Mouse (Mus musculus) liver, embryonic 14.5 days (tissue): ENCODE data around the gene Tnfsf14. TPM values are rescaled to one million over a fixed set of nuclear protein-coding genes. Genes with fewer than 3 reads are reported as not detected.
A peak's percentile ranks its signal among the peaks of the same experiment; 100 is the strongest.

Experiments
- ATAC-seq: fragments of 200-750 bp; cut with Nextera tagmentation; 2 replicates; pipeline ENCODE4 v1.8.0; 2017; ENCODE audit warnings: moderate number of reproducible peaks, mild to moderate bottlenecking, moderate library complexity; ENCODE audit not compliant: insufficient read depth
- DNase-seq, 3 experiments: peaks; one replicate each; pipeline ENCODE4 v3.0.0-alpha.2; 2012 to 2013; ENCODE audit warnings: low read depth in 3 of 3, low spot score in 3 of 3
- H3K27ac ChIP-seq: fragments of 300-500 bp; sonication (generic); 2 replicates; pipeline ENCODE4 v1.5.1; 2014; ENCODE audit warnings: moderate library complexity, mild to moderate bottlenecking, control low read depth, inconsistent platforms
- H3K27me3 ChIP-seq: fragments of 300-500 bp; sonication (generic); 2 replicates; pipeline ENCODE4 v1.6.1; 2014; ENCODE audit warnings: mild to moderate bottlenecking, low read length, moderate library complexity; ENCODE audit not compliant: control insufficient read depth, insufficient read depth
- H3K36me3 ChIP-seq: fragments of 300-500 bp; sonication (generic); replicated peaks from 2 replicates; pipeline ENCODE4 v1.6.1; 2014; ENCODE audit warnings: low read depth; ENCODE audit not compliant: control insufficient read depth, insufficient read depth
- H3K4me1 ChIP-seq, 2 experiments: fragments of 200-500 bp in 1 of 2; fragments of 300-500 bp in 1 of 2; sonication (generic) in 1 of 2; replicated peaks; 2 replicates each; pipeline ENCODE4 v1.6.1; 2012 to 2014; ENCODE audit warnings: antibody characterized with exemption in 1 of 2, inconsistent platforms in 1 of 2, low read length in 1 of 2; ENCODE audit not compliant: control insufficient read depth in 2 of 2, insufficient read depth in 2 of 2
- H3K4me2 ChIP-seq: fragments of 300-500 bp; sonication (generic); 2 replicates; pipeline ENCODE4 v1.6.1; 2014; ENCODE audit warnings: low read depth, mild to moderate bottlenecking, control low read depth, moderate library complexity
- H3K4me3 ChIP-seq, 2 experiments: fragments of 200-500 bp in 1 of 2; fragments of 300-500 bp in 1 of 2; sonication (generic) in 1 of 2; 2 replicates each; pipeline ENCODE4 v1.5.1; 2012 to 2014; ENCODE audit warnings: low read depth in 2 of 2, low read length in 2 of 2, mild to moderate bottlenecking in 2 of 2, control low read depth in 1 of 2, inconsistent platforms in 1 of 2, moderate library complexity in 1 of 2; ENCODE audit not compliant: insufficient read depth in 1 of 2
- H3K9ac ChIP-seq: fragments of 300-500 bp; sonication (generic); replicated peaks from 2 replicates; pipeline ENCODE4 v1.6.1; 2014; ENCODE audit warnings: mild to moderate bottlenecking, control low read depth, moderate library complexity
- H3K9me3 ChIP-seq: fragments of 300-500 bp; sonication (generic); 2 replicates; pipeline ENCODE4 v1.6.1; 2016; ENCODE audit warnings: low read length, mixed read lengths; ENCODE audit not compliant: control insufficient read depth
- CTCF ChIP-seq: IDR thresholded peaks from 2 replicates; pipeline ENCODE4 v1.5.1; 2016; ENCODE audit warnings: antibody characterized with exemption, low read depth, control low read depth
- EP300 ChIP-seq: IDR thresholded peaks from 2 replicates; pipeline ENCODE4 v1.6.1; 2016; ENCODE audit warnings: antibody characterized with exemption, low read depth
- WGBS: fragments of 180-500 bp; shearing (Covaris S2); extraction: QIAGEN DNeasy Blood & Tissue Kit; methylation state at CpG from one replicate; pipeline ENCODE4 v1.1.7; 2014; ENCODE audit not compliant: insufficient replicate concordance; 5-methylcytosine and 5-hydroxymethylcytosine counted together
- polyA plus RNA-seq, 2 experiments: library from polyadenylated mRNA; depleted of rRNA in 1 of 2; stranded (reverse) in 1 of 2; unstranded in 1 of 2; fragments of >200 nt; fragmentation: Nextera tagmentation in 1 of 2; extraction: Ambion mirVana in 1 of 2; gene quantifications; 2 replicates each; pipeline versions ENCODE4 v1.2.1 to v1.2.3; 2012 to 2014

Gene Tnfsf14
- polyA plus RNA-seq, 2 experiments: 0.51 to 1.9 TPM

DNA sequence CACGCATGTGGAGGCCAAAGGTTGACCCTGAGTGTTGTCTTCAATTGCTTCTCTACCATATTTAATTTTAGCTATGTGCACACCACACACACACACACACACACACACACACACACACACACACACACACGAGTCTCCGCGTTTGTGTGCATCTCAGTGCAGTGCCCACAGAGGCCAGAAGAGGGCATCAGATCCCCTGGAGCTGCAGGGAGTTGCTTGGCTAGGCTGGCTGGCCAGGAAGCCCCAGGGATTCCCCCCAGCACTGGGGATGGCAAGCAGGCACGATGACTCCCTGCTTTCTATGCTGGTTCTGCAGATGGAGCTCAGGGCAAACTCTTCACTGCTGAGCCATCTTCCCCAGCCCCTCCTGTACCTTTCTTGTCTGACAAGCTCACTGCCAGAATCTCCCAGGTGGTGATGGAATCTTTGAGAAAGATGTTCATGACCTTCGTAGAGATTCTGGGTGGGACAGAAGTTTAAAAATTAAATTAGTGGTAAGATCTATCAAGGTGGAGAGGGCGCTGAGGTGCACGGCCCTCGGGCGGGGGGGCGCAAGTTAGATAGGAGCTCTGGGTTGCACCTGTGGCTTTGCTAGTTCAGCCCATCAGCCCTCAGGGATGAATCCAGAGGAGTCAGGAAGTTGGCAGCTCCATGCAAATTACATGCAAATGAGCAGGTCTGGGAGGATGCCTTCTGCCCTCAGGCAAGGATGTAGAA, 25.3 kb upstream of the Tnfsf14 start:
- no peak overlapping the region for H3K27ac ChIP-seq
- H3K4me1 ChIP-seq: no peaks in the 10 kb centered on the region
- WGBS: 22% methylated on average over 11 of the region's 11 CpGs
- ATAC-seq: no peak
- H3K27me3 ChIP-seq: no peaks in the 10 kb centered on the region
- H3K4me3 ChIP-seq: no peak overlapping the region
- H3K9me3 ChIP-seq: no peaks in the 10 kb centered on the region
- DNase-seq: no peak
- H3K4me2 ChIP-seq: no peak overlapping the region
- H3K9ac ChIP-seq: no peak overlapping the region
- no peaks in the 10 kb centered on the region for H3K36me3 ChIP-seq
- peak; percentile 89 for TF ChIP-seq CTCF
- TF ChIP-seq EP300: no peak

DNA sequence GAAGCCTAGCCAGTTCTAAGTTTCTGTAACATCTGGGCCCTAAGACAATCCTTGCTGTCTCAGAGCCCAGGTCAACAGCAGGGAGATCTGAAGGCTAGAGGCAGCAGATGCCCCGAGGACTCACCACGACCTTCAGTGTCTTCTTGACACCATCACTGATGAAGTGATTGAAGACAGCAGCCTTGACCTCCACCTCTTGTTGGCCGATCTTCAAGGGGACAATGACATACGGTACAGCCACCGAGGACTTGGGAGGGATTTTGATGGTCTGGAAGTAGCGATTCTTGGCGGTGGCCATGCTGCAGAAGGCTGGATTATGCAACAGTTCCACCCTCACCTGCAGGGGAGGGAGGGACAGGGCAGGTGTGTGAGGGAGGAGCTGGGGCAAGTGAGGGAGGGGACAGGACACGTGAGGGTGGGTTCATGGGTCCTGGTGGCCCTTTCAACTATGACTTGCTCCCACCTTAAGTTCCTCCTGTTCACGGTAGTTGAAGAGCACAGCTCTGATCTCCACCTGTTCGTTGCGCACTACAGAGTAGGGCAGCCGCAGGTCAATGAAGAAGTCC, 24.4 kb upstream of the Tnfsf14 start:
- WGBS: 64% methylated on average over 12 of the region's 12 CpGs
- DNase-seq: no peak
- Histone ChIP-seq H3K9me3 (no peaks in the 10 kb centered on the region), H3K9ac (no peak overlapping the region), H3K4me2 (no peak overlapping the region), H3K36me3 (no peaks in the 10 kb centered on the region), H3K27ac (no peak overlapping the region), H3K27me3 (no peaks in the 10 kb centered on the region), H3K4me1 (no peaks in the 10 kb centered on the region), H3K4me3 (no peak overlapping the region)
- TF ChIP-seq EP300 (no peak), CTCF (no peak)
- ATAC-seq: no peak

DNA sequence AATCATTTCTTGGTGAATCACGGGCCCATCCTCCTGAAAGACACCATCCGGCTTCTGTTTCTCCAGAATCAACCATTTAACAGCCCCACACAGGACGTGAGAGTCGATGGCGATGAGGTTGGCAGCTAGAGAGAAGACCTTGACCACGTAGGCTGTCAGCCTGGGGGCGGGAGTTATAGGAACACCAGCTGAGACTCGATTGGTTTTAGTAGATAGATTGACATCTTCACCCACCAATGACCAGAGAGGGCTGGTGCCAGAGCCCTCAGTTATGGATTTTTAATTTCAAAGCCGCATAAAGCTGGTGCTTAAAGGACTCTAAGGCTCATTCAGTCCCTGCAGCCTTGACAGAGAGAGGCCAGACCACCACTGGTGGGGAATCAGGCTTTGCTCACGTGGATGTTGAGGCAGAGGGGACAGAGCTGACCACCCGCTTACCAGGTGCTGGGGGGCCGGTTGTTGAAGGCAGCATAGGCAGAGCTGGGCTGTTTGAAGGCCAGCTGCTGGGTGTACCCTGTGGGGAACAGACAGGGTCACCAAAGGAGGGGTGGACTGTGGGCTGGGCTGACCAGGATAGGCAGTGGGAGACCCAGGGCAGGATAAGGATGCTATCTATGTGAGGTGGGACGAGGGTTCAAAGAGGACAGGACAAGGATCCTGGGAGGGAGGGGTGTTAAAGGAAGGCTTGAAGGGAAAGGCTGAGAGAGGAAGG, 20.9 kb upstream of the Tnfsf14 start:
- Histone ChIP-seq H3K9ac (no peak overlapping the region), H3K36me3 (no peaks in the 10 kb centered on the region), H3K27me3 (no peaks in the 10 kb centered on the region), H3K27ac (no peak overlapping the region), H3K9me3 (no peaks in the 10 kb centered on the region), H3K4me1 (no peaks in the 10 kb centered on the region), H3K4me2 (no peak overlapping the region), H3K4me3 (no peak overlapping the region)
- DNase-seq (no peak), ATAC-seq (no peak)
- WGBS: 31% methylated on average over 13 of the region's 13 CpGs
- TF ChIP-seq CTCF: no peak
- TF ChIP-seq EP300: no peak

DNA sequence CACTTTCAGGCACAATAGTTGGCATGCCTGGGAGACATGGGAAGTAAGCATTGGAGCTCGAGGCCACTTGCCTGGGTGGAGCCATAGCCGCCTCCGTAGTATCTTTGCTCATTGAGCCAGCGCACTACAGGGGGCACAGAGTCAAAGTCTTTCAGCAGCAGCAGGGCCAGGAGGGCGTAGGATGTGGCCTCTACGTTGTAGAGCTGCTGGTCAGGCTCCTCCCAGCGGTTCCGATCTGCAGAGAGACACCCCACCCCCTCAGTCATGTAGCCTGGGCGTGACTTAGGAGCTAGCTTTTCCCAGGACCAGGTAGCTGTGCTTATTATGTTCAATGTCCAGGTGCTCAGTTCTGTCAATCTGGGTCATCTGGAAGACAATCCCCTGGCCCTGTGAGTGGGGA, 17.5 kb upstream of the Tnfsf14 start:
- peak; percentile 34; the same call in 1 of the 2 replicates for ATAC-seq
- TF ChIP-seq CTCF: no peak
- no peak for TF ChIP-seq EP300

DNA sequence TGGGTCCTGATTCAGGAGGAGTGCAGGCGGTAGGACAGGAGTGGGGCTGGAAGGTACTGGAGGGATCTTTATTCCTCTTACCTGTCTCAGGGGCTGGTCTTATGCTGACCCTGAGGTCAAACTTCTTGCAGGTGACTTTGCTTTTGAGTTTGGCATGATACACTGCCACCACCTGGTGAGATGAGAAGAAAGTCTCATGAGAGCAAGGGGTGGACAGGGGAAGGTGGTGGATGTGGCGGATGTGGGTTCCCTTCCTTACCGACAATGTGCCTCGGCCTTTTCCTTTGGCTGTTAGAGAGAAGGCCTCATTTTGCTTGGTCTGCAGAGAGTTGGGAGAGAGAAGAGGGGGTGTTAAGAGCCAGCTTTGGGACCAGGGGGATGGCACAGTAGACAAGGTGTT, 15.4 kb upstream of the Tnfsf14 start:
- ATAC-seq: no peak
- Histone ChIP-seq H3K4me3 (no peak overlapping the region), H3K9ac (no peak overlapping the region), H3K36me3 (no peaks in the 10 kb centered on the region; the same call in 1 of the 2 replicates), H3K27ac (no peak overlapping the region), H3K4me1 (peaks cover 0 to under 1% of the 10 kb centered on the region in 2 experiments; a peak in 1 of 4 replicates), H3K9me3 (no peaks in the 10 kb centered on the region), H3K27me3 (no peaks in the 10 kb centered on the region), H3K4me2 (no peak overlapping the region)
- TF ChIP-seq EP300 (no peak), CTCF (peak; percentile 20; the same call in 1 of the 2 replicates)
- 35% methylated on average over 4 of the region's 4 CpGs for WGBS
- DNase-seq: no peak

More for the DNA sequence above, 17.5 kb upstream of the Tnfsf14 start:
- Histone ChIP-seq H3K9me3 (no peaks in the 10 kb centered on the region), H3K4me2 (no peak overlapping the region), H3K36me3 (no peaks in the 10 kb centered on the region; the same call in 1 of the 2 replicates), H3K4me1 (no peaks in the 10 kb centered on the region), H3K9ac (no peak overlapping the region), H3K27ac (no peak overlapping the region), H3K4me3 (no peak overlapping the region), H3K27me3 (no peaks in the 10 kb centered on the region)
- no peak for DNase-seq
- WGBS: 59% methylated on average over 9 of the region's 9 CpGs
